In genomic region chr13:75778156-75778555, GRCm38 (mm10) we compare ENCODE assay signal across 26 mouse cellular contexts.
DNase-seq lines count a peak whose midpoint lies in the region; ATAC-seq and TF ChIP-seq lines count a peak whose summit lies in the region.
"Had no signal": no experiment of that assay in that cellular context is flagged by ENCODE, and none has a peak within 500 bp of the region (broad histone marks: within the 10 kb centered on the region; RNA-seq: fewer than 3 reads in every experiment).

No protein-coding gene starts in this region.

- TF ChIP-seq CTCF in liver, adult 2 months (IDR thresholded peaks at IDR 0.05; ENCODE audit: low read depth, low read length): no peak
- no peak for TF ChIP-seq CTCF in stomach, postnatal 0 days (IDR thresholded peaks at IDR 0.05; ENCODE audit: low read depth)

- H3K79me2 ChIP-seq in liver, adult 2 months (ENCODE audit: control insufficient read depth, insufficient read depth, low read length): no peaks in the 10 kb centered on the region
- no peaks in the 10 kb centered on the region for H3K79me2 ChIP-seq in macrophage (ENCODE audit: inconsistent target)

- no peak for TF ChIP-seq EP300 in stomach, postnatal 0 days (optimal IDR thresholded peaks at IDR 0.05)

- no peak for ATAC-seq in liver, embryonic 11.5 days (replicated peaks; ENCODE audit: low FRiP score)
- 0 out of 2 replicates have a peak, but pooled peaks have one; percentile 62 for ATAC-seq in stomach, postnatal 0 days (ENCODE audit: low FRiP score, low TSS enrichment)
- ATAC-seq in heart, embryonic 12.5 days (ENCODE audit: insufficient number of reproducible peaks, low FRiP score): no peak
- ATAC-seq: forebrain, embryonic 16.5 days; hindbrain, postnatal 0 days; intestine, embryonic 16.5 days had no signal

- TF ChIP-seq POLR2A in liver, adult 2 months (IDR thresholded peaks at IDR 0.05; ENCODE audit: extremely low read depth, insufficient read depth, low read length): no peak

- H3K27ac ChIP-seq in liver, adult 2 months (replicated peaks; ENCODE audit: insufficient read depth, low read depth, low read length): peak overlapping the region; percentile 27; the same call in 1 of the 2 replicates
- no peak overlapping the region for H3K27ac ChIP-seq in liver, embryonic 11.5 days (ENCODE audit: low read depth, low read length)
- peak overlapping the region; percentile 45 for H3K27ac ChIP-seq in macrophage
- H3K27ac ChIP-seq in stomach, postnatal 0 days (replicated peaks): no peak overlapping the region
- no peak overlapping the region for H3K27ac ChIP-seq in heart, embryonic 12.5 days (ENCODE audit: poor library complexity, severe bottlenecking)
- H3K27ac ChIP-seq: heart, embryonic 15.5 days; hindbrain, embryonic 12.5 days; hindbrain, postnatal 0 days; limb, embryonic 10.5 days; limb, embryonic 15.5 days; lung, embryonic 15.5 days; neural tube, embryonic 15.5 days had no signal

- H3K9ac ChIP-seq in liver, adult 2 months (ENCODE audit: low read depth, low read length): no peak overlapping the region
- no peak overlapping the region for H3K9ac ChIP-seq in liver, embryonic 11.5 days (ENCODE audit: low read depth, low read length)
- H3K9ac ChIP-seq in stomach, postnatal 0 days (ENCODE audit: low read length): no peak overlapping the region
- H3K9ac ChIP-seq in heart, embryonic 12.5 days: no peak overlapping the region
- H3K9ac ChIP-seq: heart, embryonic 15.5 days; hindbrain, embryonic 12.5 days; limb, embryonic 15.5 days; lung, embryonic 15.5 days; neural tube, embryonic 15.5 days had no signal

- H3K4me3 ChIP-seq in liver, adult 2 months (ENCODE audit: insufficient read depth, low read depth, low read length): no peak overlapping the region
- H3K4me3 ChIP-seq in liver, embryonic 11.5 days (ENCODE audit: low read depth, low read length): no peak overlapping the region
- H3K4me3 ChIP-seq in macrophage (ENCODE audit: inconsistent target): no peak overlapping the region
- H3K4me3 ChIP-seq in stomach, postnatal 0 days (ENCODE audit: low read depth, low read length): no peak overlapping the region
- H3K4me3 ChIP-seq in heart, embryonic 12.5 days: no peak overlapping the region
- H3K4me3 ChIP-seq: erythroblast, embryonic 14.5 days; heart, embryonic 15.5 days; hindbrain, embryonic 12.5 days; limb, embryonic 10.5 days; limb, embryonic 15.5 days; lung, embryonic 15.5 days; neural tube, embryonic 15.5 days had no signal

- peak; percentile 56 for DNase-seq in liver, adult 2 months (ENCODE audit: extremely low read depth, low read depth, low spot score)
- no peak for DNase-seq in liver, embryonic 11.5 days (ENCODE audit: low spot score)
- DNase-seq in lung, postnatal 25 days (ENCODE audit: low spot score): peak; percentile 26
- no peak for DNase-seq in lung, postnatal 10 days
- peak; percentile 18 for DNase-seq in stomach, postnatal 0 days (ENCODE audit: low spot score)
- no peak for DNase-seq in ovary, postnatal 10 days (ENCODE audit: low spot score)
- DNase-seq: adrenal gland, postnatal 25 days; cerebellum, adult 18-20 months; cerebellum, postnatal 10 days; heart, postnatal 36 days; kidney, adult 9 months; kidney, postnatal 10 days; layer of hippocampus, postnatal 36 days; midbrain, embryonic 14.5 days had no signal

- H3K27me3 ChIP-seq in liver, adult 2 months (ENCODE audit: control insufficient read depth, insufficient read depth, low read length): no peaks in the 10 kb centered on the region
- no peaks in the 10 kb centered on the region for H3K27me3 ChIP-seq in liver, embryonic 11.5 days (replicated peaks; ENCODE audit: control insufficient read depth, insufficient read depth, low read length)
- no peaks in the 10 kb centered on the region for H3K27me3 ChIP-seq in stomach, postnatal 0 days (ENCODE audit: control insufficient read depth, insufficient read depth, low read length)
- no peaks in the 10 kb centered on the region for H3K27me3 ChIP-seq in heart, embryonic 12.5 days (replicated peaks)
- H3K27me3 ChIP-seq: heart, embryonic 15.5 days; hindbrain, embryonic 12.5 days; limb, embryonic 15.5 days; lung, embryonic 15.5 days; neural tube, embryonic 15.5 days had no signal

- no peak overlapping the region for H3K4me2 ChIP-seq in liver, embryonic 11.5 days
- H3K4me2 ChIP-seq in stomach, postnatal 0 days (replicated peaks; ENCODE audit: low read depth): no peak overlapping the region
- H3K4me2 ChIP-seq in heart, embryonic 12.5 days: no peak overlapping the region
- H3K4me2 ChIP-seq: heart, embryonic 15.5 days; hindbrain, embryonic 12.5 days; limb, embryonic 15.5 days; lung, embryonic 15.5 days; neural tube, embryonic 15.5 days had no signal

- peaks cover 10% of the 10 kb centered on the region for H3K4me1 ChIP-seq in liver, adult 2 months (ENCODE audit: control insufficient read depth, insufficient read depth, low read length)
- no peaks in the 10 kb centered on the region for H3K4me1 ChIP-seq in liver, embryonic 11.5 days (replicated peaks; ENCODE audit: control insufficient read depth, insufficient read depth, low read length)
- no peaks in the 10 kb centered on the region for H3K4me1 ChIP-seq in stomach, postnatal 0 days (replicated peaks; ENCODE audit: control insufficient read depth, insufficient read depth)
- H3K4me1 ChIP-seq in heart, embryonic 12.5 days (replicated peaks): no peaks in the 10 kb centered on the region
- H3K4me1 ChIP-seq: heart, embryonic 15.5 days; hindbrain, embryonic 12.5 days; limb, embryonic 10.5 days; limb, embryonic 15.5 days; lung, embryonic 15.5 days; neural tube, embryonic 15.5 days had no signal

- 34% methylated on average over 6 of the region's 6 CpGs for WGBS in liver, adult 2 months
- 76% methylated on average over 6 of the region's 6 CpGs for WGBS in liver, embryonic 11.5 days
- WGBS in macrophage (ENCODE audit: missing documents): 57% methylated on average over 6 of the region's 6 CpGs
- WGBS in stomach, postnatal 0 days: 65% methylated on average over 6 of the region's 6 CpGs
- 80% methylated on average over 6 of the region's 6 CpGs for WGBS in heart, embryonic 12.5 days

- peaks cover 33% of the 10 kb centered on the region for H3K36me3 ChIP-seq in liver, adult 2 months (ENCODE audit: control insufficient read depth, insufficient read depth, low read length)
- 0 out of 2 replicates have a peak, but pooled peaks cover 3% of the 10 kb centered on the region for H3K36me3 ChIP-seq in liver, embryonic 11.5 days (ENCODE audit: control insufficient read depth, insufficient read depth, low read length)
- H3K36me3 ChIP-seq in macrophage (ENCODE audit: inconsistent target): peaks cover 11% of the 10 kb centered on the region; the same call in 1 of the 2 replicates
- H3K36me3 ChIP-seq in stomach, postnatal 0 days (ENCODE audit: control insufficient read depth, insufficient read depth, low read length): no peaks in the 10 kb centered on the region
- H3K36me3 ChIP-seq in heart, embryonic 12.5 days: 0 out of 2 replicates have a peak, but pooled peaks cover 5% of the 10 kb centered on the region
- H3K36me3 ChIP-seq: heart, embryonic 15.5 days; hindbrain, embryonic 12.5 days; limb, embryonic 10.5 days; lung, embryonic 15.5 days; neural tube, embryonic 15.5 days had no signal

- no peaks in the 10 kb centered on the region for H3K9me3 ChIP-seq in liver, embryonic 11.5 days (ENCODE audit: control insufficient read depth, low read length)
- no peaks in the 10 kb centered on the region for H3K9me3 ChIP-seq in stomach, postnatal 0 days (ENCODE audit: control insufficient read depth, low read length)
- H3K9me3 ChIP-seq in heart, embryonic 12.5 days (replicated peaks): no peaks in the 10 kb centered on the region
- H3K9me3 ChIP-seq: heart, embryonic 15.5 days; hindbrain, embryonic 12.5 days; limb, embryonic 10.5 days; limb, embryonic 15.5 days; lung, embryonic 15.5 days; neural tube, embryonic 15.5 days had no signal

Comparison
In these comparisons a context has a peak if more than half of its experiments do, and no peak if none do; other contexts are left out.
1. DNase-seq: peak in liver, adult 2 months (single experiment), lung, postnatal 25 days (single experiment) and stomach, postnatal 0 days (single experiment); none in liver, embryonic 11.5 days (single experiment), lung, postnatal 10 days (single experiment) and ovary, postnatal 10 days (single experiment).
2. H3K27ac ChIP-seq: peak in liver, adult 2 months (single experiment) and macrophage (single experiment); none in liver, embryonic 11.5 days (single experiment), stomach, postnatal 0 days (single experiment) and heart, embryonic 12.5 days (single experiment).